Mouse (Mus musculus) midbrain, embryonic 15.5 days (tissue): Measurements from ENCODE around the gene Olfr15. TPM values are rescaled to one million over a fixed set of nuclear protein-coding genes. Genes with fewer than 3 reads are reported as not detected.
A peak's percentile ranks its signal among the peaks of the same experiment; 100 is the strongest.
"Not testable (repeated sequence)": the region's sequence is repeated elsewhere in the genome, so short reads cannot be mapped to it uniquely, and the experiment has no call there.

Experiments used
- ATAC-seq: fragments of 200-750 bp; cut with Nextera tagmentation; replicated peaks from 2 replicates; pipeline ENCODE4 v1.8.0; 2017; ENCODE audit warnings: moderate TSS enrichment
- H3K27ac ChIP-seq: fragments of 300-500 bp; sonication (generic); 2 replicates; pipeline ENCODE4 v1.5.1; 2015; ENCODE audit warnings: mild to moderate bottlenecking, inconsistent platforms
- H3K27me3 ChIP-seq: fragments of 300-500 bp; sonication (generic); replicated peaks from 2 replicates; pipeline ENCODE4 v1.6.1; 2015; ENCODE audit warnings: inconsistent platforms
- H3K36me3 ChIP-seq: fragments of 300-500 bp; sonication (generic); replicated peaks from 2 replicates; pipeline ENCODE4 v1.6.1; 2015; ENCODE audit warnings: inconsistent platforms
- H3K4me1 ChIP-seq: fragments of 300-500 bp; sonication (generic); 2 replicates; pipeline ENCODE4 v1.6.1; 2015; ENCODE audit warnings: inconsistent platforms
- H3K4me2 ChIP-seq: fragments of 300-500 bp; sonication (generic); 2 replicates; pipeline ENCODE4 v1.6.1; 2015; ENCODE audit warnings: inconsistent platforms, mild to moderate bottlenecking, moderate library complexity
- H3K4me3 ChIP-seq: fragments of 300-500 bp; sonication (generic); 2 replicates; pipeline ENCODE4 v1.5.1; 2015; ENCODE audit warnings: mild to moderate bottlenecking, inconsistent platforms
- H3K9ac ChIP-seq: fragments of 300-500 bp; sonication (generic); 2 replicates; pipeline ENCODE4 v1.6.1; 2015; ENCODE audit warnings: mild to moderate bottlenecking, inconsistent platforms
- H3K9me3 ChIP-seq: fragments of 300-500 bp; sonication (generic); 2 replicates; pipeline ENCODE4 v1.6.1; 2016; ENCODE audit warnings: inconsistent platforms
- WGBS: fragments of 180-500 bp; shearing (Covaris S2); methylation state at CpG from one replicate; pipeline ENCODE4 v1.1.7; 2015; ENCODE audit warnings: mixed read lengths; 5-methylcytosine and 5-hydroxymethylcytosine counted together
- polyA plus RNA-seq: library from polyadenylated mRNA; unstranded; fragments of >200 nt; fragmentation: Nextera tagmentation; extraction: Ambion mirVana; gene quantifications from 2 replicates; pipeline ENCODE4 v1.2.1, GENCODE M21; 2015

Olfr15 gene
- not detected in 2 replicates for polyA plus RNA-seq

DNA sequence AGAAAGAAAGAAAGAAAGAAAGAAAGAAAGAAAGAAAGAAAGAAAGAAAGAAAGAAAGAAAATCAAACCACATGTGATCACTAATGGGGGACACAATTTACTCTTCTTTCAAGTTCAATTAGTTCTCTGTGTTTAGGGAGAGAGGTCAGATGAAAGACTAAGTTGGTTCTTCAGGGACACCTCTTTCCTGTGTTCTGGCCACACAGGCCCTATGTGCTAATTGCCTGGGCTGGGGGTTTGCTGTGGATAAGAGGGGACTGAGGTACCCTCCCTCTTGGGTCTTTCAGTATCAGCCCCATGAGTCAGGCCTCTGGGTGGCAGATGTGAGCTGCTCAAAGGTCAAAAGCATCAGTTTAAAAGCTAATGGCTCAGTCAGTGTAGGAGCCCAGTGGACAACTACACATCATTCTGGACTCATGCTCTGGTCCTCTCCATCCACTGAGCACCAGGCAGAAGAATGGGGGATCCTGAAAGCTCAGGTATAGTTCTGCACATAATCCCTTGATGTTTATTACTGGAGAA lies at the start of gene Olfr15:
Gene Olfr15 (plus strand): TSS at position 291 of the 522 bp plus-strand sequence.
- no peak within 1 kb of the TSS for H3K9ac ChIP-seq
- no peaks in the 10 kb centered on the region for H3K4me1 ChIP-seq
- H3K27me3 ChIP-seq: no peaks in the 10 kb centered on the region
- H3K36me3 ChIP-seq: no peaks in the 10 kb centered on the region
- no peak within 1 kb of the TSS for H3K4me3 ChIP-seq
- H3K27ac ChIP-seq: no peak within 1 kb of the TSS
- no peak for ATAC-seq
- no peak within 1 kb of the TSS for H3K4me2 ChIP-seq
- no peaks in the 10 kb centered on the region for H3K9me3 ChIP-seq

- Histone ChIP-seq H3K4me3 (no peak overlapping the region), H3K4me1 (no peaks in the 10 kb centered on the region), H3K27ac (no peak overlapping the region), H3K9ac (no peak overlapping the region), H3K36me3 (no peaks in the 10 kb centered on the region), H3K9me3 (no peaks in the 10 kb centered on the region), H3K4me2 (no peak overlapping the region), H3K27me3 (no peaks in the 10 kb centered on the region)
- no peak for ATAC-seq
Observed at GRCm38 (mm10) chr16:3781237-3781636, 49.4 kb upstream of the Olfr15 start.

DNA sequence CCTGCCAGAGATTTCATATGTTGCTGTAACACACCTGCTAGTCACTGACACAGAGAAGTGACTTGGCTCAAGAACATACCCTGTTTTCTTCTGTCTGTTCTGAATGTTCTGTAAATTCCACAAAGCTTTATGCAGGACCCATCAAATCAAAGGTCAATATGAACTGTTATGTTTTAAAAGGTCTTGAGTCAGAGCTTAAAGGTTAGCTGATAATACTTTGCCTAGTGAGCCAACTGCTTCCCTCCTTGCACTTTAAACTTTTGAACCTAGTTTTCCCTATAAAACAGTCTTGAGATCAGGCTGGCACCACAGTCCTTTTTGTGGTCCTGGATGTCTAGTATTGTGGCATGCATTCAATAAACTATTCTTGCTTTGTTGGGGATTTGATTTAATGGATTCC lies 42.3 kb upstream of the Olfr15 start:
- Histone ChIP-seq H3K4me1 (no peaks in the 10 kb centered on the region), H3K4me3 (no peak overlapping the region), H3K9ac (no peak overlapping the region), H3K27me3 (no peaks in the 10 kb centered on the region), H3K9me3 (no peaks in the 10 kb centered on the region), H3K27ac (no peak overlapping the region), H3K36me3 (no peaks in the 10 kb centered on the region), H3K4me2 (no peak overlapping the region)
- no peak for ATAC-seq

DNA sequence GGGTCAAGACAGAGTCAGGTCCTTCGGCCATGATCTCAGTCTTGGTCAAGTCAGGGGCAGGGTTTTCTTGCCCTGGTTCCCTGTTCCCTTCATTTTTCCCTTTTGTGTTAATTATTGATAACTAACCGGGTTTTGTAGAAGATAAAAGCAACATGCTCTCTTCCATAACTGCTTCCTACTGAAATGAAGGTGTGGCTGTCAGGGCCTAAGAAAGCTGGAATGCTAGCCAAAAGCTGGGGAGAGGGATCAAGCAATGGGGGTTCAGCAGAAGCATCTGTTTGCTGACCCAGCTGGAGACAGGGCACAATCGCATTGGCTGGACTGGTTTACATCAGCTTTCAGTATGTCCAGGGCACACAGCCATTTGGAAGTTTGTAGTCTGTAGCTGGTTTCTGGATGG lies 22.5 kb upstream of the Olfr15 start:
- no peak for ATAC-seq
- WGBS: 78% methylated on average over 3 of the region's 3 CpGs
- Histone ChIP-seq H3K4me3 (no peak overlapping the region), H3K36me3 (no peaks in the 10 kb centered on the region), H3K27me3 (no peaks in the 10 kb centered on the region), H3K4me2 (no peak overlapping the region), H3K27ac (no peak overlapping the region), H3K4me1 (no peaks in the 10 kb centered on the region), H3K9me3 (no peaks in the 10 kb centered on the region), H3K9ac (no peak overlapping the region)

GRCm38 (mm10) chr16:3814667-3815066 lies 16.0 kb upstream of the Olfr15 start:
- H3K27me3 ChIP-seq, H3K4me3 ChIP-seq, H3K36me3 ChIP-seq, H3K27ac ChIP-seq, H3K4me1 ChIP-seq, ATAC-seq, H3K9me3 ChIP-seq, H3K4me2 ChIP-seq, H3K9ac ChIP-seq: not testable (repeated sequence)
- WGBS: 89% methylated on average over 6 of the region's 6 CpGs

GRCm38 (mm10) chr16:3820202-3820601 lies 10.5 kb upstream of the Olfr15 start:
- no peak for ATAC-seq
- H3K9ac ChIP-seq: no peak overlapping the region
- H3K36me3 ChIP-seq: no peaks in the 10 kb centered on the region
- WGBS: 92% methylated on average over 2 of the region's 2 CpGs
- H3K9me3 ChIP-seq: no peaks in the 10 kb centered on the region
- H3K4me2 ChIP-seq: no peak overlapping the region
- H3K4me1 ChIP-seq: no peaks in the 10 kb centered on the region
- H3K4me3 ChIP-seq: no peak overlapping the region
- H3K27ac ChIP-seq: no peak overlapping the region
- H3K27me3 ChIP-seq: no peaks in the 10 kb centered on the region

DNA sequence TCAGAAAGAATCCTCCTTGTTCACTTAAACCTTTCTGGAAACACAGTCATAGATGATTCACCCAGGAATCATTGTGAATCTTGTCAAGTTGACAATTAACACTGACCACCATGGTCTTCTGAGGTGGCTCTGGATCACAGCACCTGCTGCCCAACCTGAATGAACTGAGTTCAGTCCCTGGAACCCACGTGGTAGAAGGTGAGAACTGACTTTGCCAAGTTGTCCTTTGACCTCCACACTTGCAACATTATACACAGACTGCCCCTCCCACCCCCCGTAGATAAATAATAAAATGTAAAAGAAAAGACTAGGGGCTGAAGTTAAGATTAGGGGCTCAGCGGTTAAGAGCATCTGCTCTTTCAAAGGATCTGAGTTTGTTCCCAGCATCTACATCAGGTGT lies 2.7 kb upstream of the Olfr15 start:
- Histone ChIP-seq H3K9ac (no peak overlapping the region), H3K4me1 (no peaks in the 10 kb centered on the region), H3K36me3 (no peaks in the 10 kb centered on the region), H3K4me2 (no peak overlapping the region), H3K9me3 (no peaks in the 10 kb centered on the region), H3K4me3 (no peak overlapping the region), H3K27ac (no peak overlapping the region), H3K27me3 (no peaks in the 10 kb centered on the region)
- 61% methylated on average over 3 of the region's 3 CpGs for whole genome bisulfite sequencing
- no peak for ATAC-seq

DNA sequence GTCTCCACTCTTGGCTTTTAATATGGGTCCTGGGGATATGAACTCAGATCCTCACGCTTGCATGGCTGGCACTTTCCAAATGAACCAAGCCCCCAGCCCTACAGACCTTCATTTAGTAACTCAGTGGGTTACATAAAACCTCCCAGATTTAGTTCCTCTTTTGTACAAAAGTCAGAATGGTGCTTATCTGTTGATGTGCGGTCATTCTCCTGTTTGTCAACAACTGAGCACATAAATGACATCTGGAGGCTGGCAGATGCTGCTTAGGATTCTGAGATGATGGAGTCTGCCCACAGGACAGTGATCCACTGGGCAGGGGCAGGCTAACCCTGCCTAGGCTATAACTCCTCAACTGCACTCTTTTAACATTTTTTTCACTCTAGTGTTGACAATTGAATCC lies 951 bp upstream of the Olfr15 start:
- Histone ChIP-seq H3K4me2 (no peak overlapping the region), H3K9me3 (no peaks in the 10 kb centered on the region), H3K4me1 (no peaks in the 10 kb centered on the region), H3K9ac (no peak overlapping the region), H3K27ac (no peak overlapping the region), H3K27me3 (no peaks in the 10 kb centered on the region), H3K4me3 (no peak overlapping the region), H3K36me3 (no peaks in the 10 kb centered on the region)
- WGBS: 91% methylated on average over 2 of the region's 2 CpGs
- no peak for ATAC-seq

- Histone ChIP-seq H3K36me3 (no peaks in the 10 kb centered on the region), H3K4me3 (no peak overlapping the region), H3K9me3 (no peaks in the 10 kb centered on the region), H3K9ac (no peak overlapping the region), H3K27me3 (no peaks in the 10 kb centered on the region), H3K4me1 (no peaks in the 10 kb centered on the region), H3K27ac (no peak overlapping the region), H3K4me2 (no peak overlapping the region)
- WGBS: 89% methylated on average over 2 of the region's 2 CpGs
- no peak for ATAC-seq
Observed at GRCm38 (mm10) chr16:3835461-3835860, 4.8 kb downstream of the Olfr15 start.

DNA sequence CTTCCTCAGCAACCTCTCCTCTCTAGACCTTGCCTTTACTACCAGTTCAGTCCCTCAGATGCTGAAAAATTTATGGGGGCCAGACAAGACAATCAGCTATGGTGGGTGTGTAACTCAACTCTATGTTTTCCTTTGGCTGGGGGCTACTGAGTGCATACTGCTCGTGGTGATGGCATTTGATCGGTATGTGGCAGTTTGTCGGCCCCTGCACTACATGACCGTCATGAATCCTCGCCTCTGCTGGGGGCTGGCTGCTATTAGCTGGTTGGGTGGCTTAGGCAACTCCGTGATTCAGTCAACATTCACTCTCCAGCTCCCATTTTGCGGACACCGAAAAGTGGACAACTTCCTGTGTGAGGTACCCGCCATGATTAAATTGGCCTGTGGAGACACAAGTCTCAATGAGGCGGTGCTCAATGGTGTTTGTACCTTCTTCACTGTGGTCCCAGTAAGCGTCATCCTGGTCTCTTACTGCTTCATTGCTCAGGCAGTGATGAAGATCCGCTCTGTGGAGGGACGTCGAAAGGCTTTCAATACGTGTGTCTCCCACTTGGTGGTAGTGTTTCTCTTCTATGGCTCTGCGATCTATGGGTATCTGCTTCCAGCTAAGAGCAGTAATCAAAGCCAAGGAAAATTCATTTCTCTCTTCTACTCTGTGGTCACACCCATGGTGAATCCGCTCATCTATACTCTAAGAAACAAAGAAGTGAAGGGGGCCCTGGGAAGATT lies 8.6 kb downstream of the Olfr15 start:
- no peak overlapping the region for H3K27ac ChIP-seq
- no peaks in the 10 kb centered on the region for H3K4me1 ChIP-seq
- no peaks in the 10 kb centered on the region for H3K9me3 ChIP-seq
- no peak overlapping the region for H3K4me2 ChIP-seq
- H3K36me3 ChIP-seq: no peaks in the 10 kb centered on the region
- ATAC-seq: no peak
- no peaks in the 10 kb centered on the region for H3K27me3 ChIP-seq
- H3K4me3 ChIP-seq: no peak overlapping the region
- H3K9ac ChIP-seq: no peak overlapping the region
- 68% methylated on average over 17 of the region's 17 CpGs for WGBS

- Histone ChIP-seq H3K4me1 (peaks cover 5% of the 10 kb centered on the region), H3K9me3 (no peaks in the 10 kb centered on the region), H3K27me3 (no peaks in the 10 kb centered on the region), H3K36me3 (no peaks in the 10 kb centered on the region), H3K9ac (no peak overlapping the region), H3K4me2 (no peak overlapping the region), H3K27ac (no peak overlapping the region), H3K4me3 (no peak overlapping the region)
- WGBS: 30% methylated on average over 4 of the region's 4 CpGs
- no peak for ATAC-seq
Observed at GRCm38 (mm10) chr16:3842989-3843388, 12.3 kb downstream of the Olfr15 start.

GRCm38 (mm10) chr16:3843796-3844195 lies 13.1 kb downstream of the Olfr15 start:
- no peak for ATAC-seq
- Histone ChIP-seq H3K27ac (no peak overlapping the region), H3K9me3 (no peaks in the 10 kb centered on the region), H3K27me3 (no peaks in the 10 kb centered on the region), H3K9ac (no peak overlapping the region), H3K4me3 (no peak overlapping the region), H3K4me2 (no peak overlapping the region), H3K36me3 (no peaks in the 10 kb centered on the region), H3K4me1 (peaks cover 11% of the 10 kb centered on the region)
- WGBS: 77% methylated on average over 1 of the region's 1 CpGs

DNA sequence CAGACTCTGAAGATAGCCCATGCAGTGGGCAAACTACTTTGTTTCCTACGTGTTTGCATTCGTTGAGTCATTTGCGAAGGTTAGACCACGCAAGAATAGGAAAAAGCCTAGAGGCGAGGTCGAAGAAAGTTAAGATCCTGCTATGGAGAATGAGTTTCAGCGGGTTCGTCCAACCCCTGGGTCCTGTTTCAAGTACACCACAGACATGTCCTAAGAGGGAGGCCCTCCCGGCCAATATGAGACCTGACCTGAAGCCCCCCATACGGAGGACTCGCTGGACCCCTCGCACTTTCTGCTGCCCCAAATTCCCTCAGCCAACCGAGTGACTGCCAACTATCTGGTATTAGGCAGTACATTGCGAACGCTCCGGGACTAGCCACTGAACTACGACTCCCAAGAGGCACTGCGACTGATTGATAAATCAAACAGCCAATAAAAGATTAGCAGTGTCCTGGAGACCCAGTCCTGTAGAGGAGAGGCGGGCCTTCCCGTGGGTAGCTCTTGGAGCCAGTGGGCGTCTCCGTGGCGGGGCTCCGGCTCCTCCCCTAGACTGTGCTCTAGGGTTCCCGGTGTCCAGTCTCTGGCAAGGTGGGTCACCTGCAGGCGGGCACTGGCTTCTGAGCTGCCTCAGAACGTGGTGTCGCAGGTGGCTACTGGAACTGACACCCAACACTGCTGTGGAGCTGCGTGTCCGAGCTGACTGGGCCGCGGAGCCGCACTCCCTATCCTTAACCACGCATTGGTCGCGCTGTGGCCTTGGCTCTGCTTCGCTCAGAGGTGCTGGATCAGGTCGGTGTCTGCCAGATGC lies 16.2 kb downstream of the Olfr15 start, which contains the start of gene Zfp174:
Gene Zfp174 (plus strand): TSS at position 558 of the 808 bp plus-strand sequence.
- Histone ChIP-seq H3K9me3 (no peaks in the 10 kb centered on the region), H3K4me1 (peaks cover 14% of the 10 kb centered on the region), H3K27me3 (no peaks in the 10 kb centered on the region), H3K4me2 (peak within 1 kb of the TSS; percentile 66), H3K36me3 (no peaks in the 10 kb centered on the region), H3K9ac (peak within 1 kb of the TSS; percentile 75), H3K27ac (peak within 1 kb of the TSS; percentile 69), H3K4me3 (peak within 1 kb of the TSS; percentile 85)
- WGBS: 3% methylated on average over 38 of the region's 38 CpGs
- peak; percentile 99 for ATAC-seq
